Mouse (Mus musculus): ENCODE measurements around the gene Olfr588-ps1.

- TF ChIP-seq CTCF (conservative IDR thresholded peaks at IDR 0.05; ENCODE audit: low read length) = peak; percentile 20
- TF ChIP-seq NANOG (IDR thresholded peaks at IDR 0.05; ENCODE audit: borderline replicate concordance, low read length) = no peak
Measured at GRCm38 (mm10) chr7:103119406-103119805, 21.3 kb upstream of the Olfr588-ps1 start.

Measured in E14TG2a.4 (cell line).